Mouse (Mus musculus): Measurements from ENCODE around the gene Inhba. TPM values are rescaled to one million over a fixed set of nuclear protein-coding genes. Genes with fewer than 3 reads are reported as not detected.

Gene Inhba
- polyA plus RNA-seq, 1 experiment from 2014 or later: 4.2 TPM

DNA sequence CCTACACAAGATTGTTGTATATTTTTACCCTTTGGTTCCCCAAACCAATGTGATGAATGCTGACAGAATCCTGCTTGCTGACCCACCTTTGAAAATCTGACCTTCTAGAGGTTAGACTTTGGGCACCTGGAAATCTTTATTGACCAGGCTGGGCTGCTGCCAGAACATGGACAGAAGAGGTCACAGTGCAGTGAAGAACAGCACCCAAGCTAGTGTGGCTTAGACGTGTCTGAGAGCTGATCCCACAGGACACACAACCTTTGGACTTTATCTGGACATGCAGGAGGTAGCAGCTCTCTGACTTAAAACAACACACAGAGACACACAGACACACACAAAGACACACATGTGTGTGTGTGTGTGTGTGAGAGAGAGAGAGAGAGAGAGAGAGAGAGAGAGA, 3.3 kb upstream of the Inhba start:
- H3K4me1 ChIP-seq (ENCODE audit: control insufficient read depth, insufficient read depth, low read length): 0 out of 2 replicates have a peak, but pooled peaks cover 3% of the 10 kb centered on the region
- no peaks in the 10 kb centered on the region for H3K36me3 ChIP-seq (ENCODE audit: control insufficient read depth, insufficient read depth, low read length)
- H3K4me2 ChIP-seq (ENCODE audit: low read depth, low read length): no peak overlapping the region
- H3K4me3 ChIP-seq (replicated peaks; ENCODE audit: low read length): no peak overlapping the region
- 53% methylated on average over 1 of the region's 1 CpGs for WGBS
- H3K9ac ChIP-seq (ENCODE audit: low read length): no peak overlapping the region
- no peaks in the 10 kb centered on the region for H3K9me3 ChIP-seq (replicated peaks; ENCODE audit: control insufficient read depth, low read length)
- no peaks in the 10 kb centered on the region for H3K27me3 ChIP-seq (ENCODE audit: control insufficient read depth, insufficient read depth, low read length)
- no peak overlapping the region for H3K27ac ChIP-seq (ENCODE audit: low read length)
- ATAC-seq (ENCODE audit: insufficient read depth, low FRiP score): no peak

GRCm38 (mm10) chr13:16009766-16010465, 1.7 kb upstream of the Inhba start:
- Histone ChIP-seq H3K27me3 (ENCODE audit: control insufficient read depth, insufficient read depth, low read length) (no peaks in the 10 kb centered on the region), H3K4me3 (replicated peaks; ENCODE audit: low read length) (no peak overlapping the region), H3K9ac (ENCODE audit: low read length) (no peak overlapping the region), H3K36me3 (ENCODE audit: control insufficient read depth, insufficient read depth, low read length) (no peaks in the 10 kb centered on the region), H3K4me1 (ENCODE audit: control insufficient read depth, insufficient read depth, low read length) (0 out of 2 replicates have a peak, but pooled peaks cover 3% of the 10 kb centered on the region), H3K27ac (ENCODE audit: low read length) (no peak overlapping the region), H3K4me2 (ENCODE audit: low read depth, low read length) (no peak overlapping the region), H3K9me3 (replicated peaks; ENCODE audit: control insufficient read depth, low read length) (no peaks in the 10 kb centered on the region)
- ATAC-seq (ENCODE audit: insufficient read depth, low FRiP score): no peak
- 90% methylated on average over 8 of the region's 8 CpGs for WGBS

GRCm38 (mm10) chr13:16010586-16010985, 1.1 kb upstream of the Inhba start:
- Histone ChIP-seq H3K4me2 (ENCODE audit: low read depth, low read length) (no peak overlapping the region), H3K36me3 (ENCODE audit: control insufficient read depth, insufficient read depth, low read length) (no peaks in the 10 kb centered on the region), H3K27me3 (ENCODE audit: control insufficient read depth, insufficient read depth, low read length) (no peaks in the 10 kb centered on the region), H3K4me1 (ENCODE audit: control insufficient read depth, insufficient read depth, low read length) (0 out of 2 replicates have a peak, but pooled peaks cover 3% of the 10 kb centered on the region), H3K4me3 (replicated peaks; ENCODE audit: low read length) (no peak overlapping the region), H3K27ac (ENCODE audit: low read length) (no peak overlapping the region), H3K9me3 (replicated peaks; ENCODE audit: control insufficient read depth, low read length) (no peaks in the 10 kb centered on the region), H3K9ac (ENCODE audit: low read length) (no peak overlapping the region)
- ATAC-seq (ENCODE audit: insufficient read depth, low FRiP score): no peak
- 85% methylated on average over 4 of the region's 4 CpGs for WGBS

- peak overlapping the region; percentile 43; the same call in 1 of the 2 replicates for H3K27ac ChIP-seq (ENCODE audit: low read length)
- H3K9ac ChIP-seq (ENCODE audit: low read length): peak overlapping the region; percentile 74
- 0 out of 2 replicates have a peak, but pooled peaks cover 6% of the 10 kb centered on the region for H3K4me1 ChIP-seq (ENCODE audit: control insufficient read depth, insufficient read depth, low read length)
- H3K9me3 ChIP-seq (replicated peaks; ENCODE audit: control insufficient read depth, low read length): no peaks in the 10 kb centered on the region
- H3K4me2 ChIP-seq (ENCODE audit: low read depth, low read length): peak overlapping the region; percentile 89
- peak overlapping the region; percentile 53 for H3K4me3 ChIP-seq (replicated peaks; ENCODE audit: low read length)
- ATAC-seq (ENCODE audit: insufficient read depth, low FRiP score): peak; percentile 94
- H3K27me3 ChIP-seq (ENCODE audit: control insufficient read depth, insufficient read depth, low read length): no peaks in the 10 kb centered on the region
- H3K36me3 ChIP-seq (ENCODE audit: control insufficient read depth, insufficient read depth, low read length): no peaks in the 10 kb centered on the region
- 8% methylated on average over 19 of the region's 19 CpGs for WGBS
Observed at GRCm38 (mm10) chr13:16012243-16012887, 714 bp downstream of the Inhba start.

- H3K9ac ChIP-seq (ENCODE audit: low read length): no peak overlapping the region
- H3K27me3 ChIP-seq (ENCODE audit: control insufficient read depth, insufficient read depth, low read length): peaks cover 3% of the 10 kb centered on the region; the same call in 1 of the 2 replicates
- H3K27ac ChIP-seq (ENCODE audit: low read length): no peak overlapping the region
- H3K9me3 ChIP-seq (replicated peaks; ENCODE audit: control insufficient read depth, low read length): no peaks in the 10 kb centered on the region
- 0 out of 2 replicates have a peak, but pooled peaks cover 6% of the 10 kb centered on the region for H3K4me1 ChIP-seq (ENCODE audit: control insufficient read depth, insufficient read depth, low read length)
- 47% methylated on average over 3 of the region's 3 CpGs for WGBS
- H3K4me2 ChIP-seq (ENCODE audit: low read depth, low read length): no peak overlapping the region
- no peaks in the 10 kb centered on the region for H3K36me3 ChIP-seq (ENCODE audit: control insufficient read depth, insufficient read depth, low read length)
- H3K4me3 ChIP-seq (replicated peaks; ENCODE audit: low read length): no peak overlapping the region
- ATAC-seq (ENCODE audit: insufficient read depth, low FRiP score): no peak
Observed at GRCm38 (mm10) chr13:16014166-16014565, 2.5 kb downstream of the Inhba start.

DNA sequence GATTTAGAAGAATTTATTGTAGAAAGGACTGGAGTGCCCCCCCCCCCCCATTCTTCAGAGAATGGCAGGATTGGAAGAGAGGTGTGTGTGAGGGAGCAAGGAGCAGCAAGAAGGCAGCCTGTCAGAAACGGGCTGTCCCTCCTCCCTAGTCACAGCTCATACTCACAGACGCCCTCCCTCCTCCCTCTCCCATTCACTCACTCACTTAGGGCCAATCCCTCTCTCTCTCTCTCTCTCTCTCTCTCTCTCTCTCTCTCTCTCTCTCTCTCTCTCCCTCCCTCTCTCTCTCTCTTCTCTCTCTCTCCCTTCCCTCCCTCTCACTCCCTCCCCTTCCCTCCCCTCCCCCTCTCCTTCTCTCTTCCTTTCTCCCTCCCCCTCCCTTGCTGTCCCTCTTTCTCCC, 4.9 kb downstream of the Inhba start:
- Histone ChIP-seq H3K4me1 (ENCODE audit: control insufficient read depth, insufficient read depth, low read length) (0 out of 2 replicates have a peak, but pooled peaks cover 6% of the 10 kb centered on the region), H3K36me3 (ENCODE audit: control insufficient read depth, insufficient read depth, low read length) (no peaks in the 10 kb centered on the region), H3K27me3 (ENCODE audit: control insufficient read depth, insufficient read depth, low read length) (peaks cover 3% of the 10 kb centered on the region; the same call in 1 of the 2 replicates), H3K9me3 (replicated peaks; ENCODE audit: control insufficient read depth, low read length) (no peaks in the 10 kb centered on the region), H3K27ac (ENCODE audit: low read length) (no peak overlapping the region), H3K4me3 (replicated peaks; ENCODE audit: low read length) (no peak overlapping the region), H3K4me2 (ENCODE audit: low read depth, low read length) (no peak overlapping the region; the same call in 1 of the 2 replicates), H3K9ac (ENCODE audit: low read length) (no peak overlapping the region)
- no CpG with 5 or more reads among the region's 2 CpGs for WGBS
- ATAC-seq (ENCODE audit: insufficient read depth, low FRiP score): no peak

DNA sequence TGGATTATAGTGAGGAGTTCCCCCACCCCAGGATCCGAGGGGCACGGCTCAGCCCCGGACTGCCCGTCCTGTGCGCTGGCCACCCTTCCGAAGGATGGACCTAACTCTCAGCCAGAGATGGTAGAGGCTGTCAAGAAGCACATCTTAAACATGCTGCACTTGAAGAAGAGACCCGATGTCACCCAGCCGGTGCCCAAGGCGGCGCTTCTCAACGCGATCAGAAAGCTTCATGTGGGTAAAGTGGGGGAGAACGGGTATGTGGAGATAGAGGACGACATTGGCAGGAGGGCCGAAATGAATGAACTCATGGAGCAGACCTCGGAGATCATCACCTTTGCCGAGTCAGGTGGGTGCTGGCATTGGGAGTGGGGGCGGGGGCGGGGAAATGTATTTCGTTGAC, 5.7 kb downstream of the Inhba start:
- 1% methylated on average over 20 of the region's 20 CpGs for WGBS
- peak overlapping the region; percentile 60 for H3K9ac ChIP-seq (ENCODE audit: low read length)
- peak overlapping the region; percentile 53 for H3K4me3 ChIP-seq (replicated peaks; ENCODE audit: low read length)

DNA sequence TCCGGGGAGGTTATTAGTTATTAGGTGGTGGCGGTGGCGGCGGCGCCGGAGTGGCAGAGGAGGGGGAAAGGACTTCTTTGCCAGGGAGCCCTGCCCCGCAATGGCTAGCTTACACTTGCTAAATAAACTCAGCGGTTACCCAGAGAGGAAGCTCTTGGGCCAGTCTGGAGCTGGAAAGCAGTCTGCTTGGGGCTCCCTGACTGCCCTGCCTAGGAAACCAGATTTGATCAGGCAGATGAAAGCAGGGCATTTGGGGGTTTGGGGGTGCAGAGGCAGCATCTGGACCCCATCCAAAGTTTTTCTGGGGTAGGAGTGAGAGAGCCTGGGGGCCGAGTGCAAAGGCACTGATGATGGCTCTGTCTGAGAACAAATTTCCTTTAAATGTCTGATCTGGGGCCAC, 6.1 kb downstream of the Inhba start:
- 8% methylated on average over 9 of the region's 9 CpGs for WGBS
- ATAC-seq (ENCODE audit: insufficient read depth, low FRiP score): peak; percentile 37; the same call in 1 of the 2 replicates
- Histone ChIP-seq H3K4me2 (ENCODE audit: low read depth, low read length) (peak overlapping the region; percentile 80), H3K36me3 (ENCODE audit: control insufficient read depth, insufficient read depth, low read length) (no peaks in the 10 kb centered on the region), H3K4me3 (replicated peaks; ENCODE audit: low read length) (peak overlapping the region; percentile 53), H3K4me1 (ENCODE audit: control insufficient read depth, insufficient read depth, low read length) (0 out of 2 replicates have a peak, but pooled peaks cover 3% of the 10 kb centered on the region), H3K9ac (ENCODE audit: low read length) (peak overlapping the region; percentile 60), H3K27ac (ENCODE audit: low read length) (no peak overlapping the region), H3K27me3 (ENCODE audit: control insufficient read depth, insufficient read depth, low read length) (peaks cover 3% of the 10 kb centered on the region; the same call in 1 of the 2 replicates), H3K9me3 (replicated peaks; ENCODE audit: control insufficient read depth, low read length) (no peaks in the 10 kb centered on the region)

More for the DNA sequence above, 5.7 kb downstream of the Inhba start:
- ATAC-seq (ENCODE audit: insufficient read depth, low FRiP score): peak; percentile 16; the same call in 1 of the 2 replicates
- 0 out of 2 replicates have a peak, but pooled peaks cover 6% of the 10 kb centered on the region for H3K4me1 ChIP-seq (ENCODE audit: control insufficient read depth, insufficient read depth, low read length)
- H3K4me2 ChIP-seq (ENCODE audit: low read depth, low read length): peak overlapping the region; percentile 80
- no peak overlapping the region for H3K27ac ChIP-seq (ENCODE audit: low read length)
- H3K27me3 ChIP-seq (ENCODE audit: control insufficient read depth, insufficient read depth, low read length): peaks cover 3% of the 10 kb centered on the region; the same call in 1 of the 2 replicates
- no peaks in the 10 kb centered on the region for H3K9me3 ChIP-seq (replicated peaks; ENCODE audit: control insufficient read depth, low read length)
- H3K36me3 ChIP-seq (ENCODE audit: control insufficient read depth, insufficient read depth, low read length): no peaks in the 10 kb centered on the region

Measured in stomach, embryonic 16.5 days (tissue).